Mouse (Mus musculus) ES-Bruce4 (cell line): ENCODE measurements around the gene Tmem171.

Experiments used
- CTCF ChIP-seq: IDR thresholded peaks from one replicate; pipeline ENCODE4 v1.8.1; 2011; ENCODE audit warnings: low read depth, low read length
- POLR2A ChIP-seq: IDR thresholded peaks from one replicate; pipeline ENCODE4 v1.8.1; 2011; ENCODE audit warnings: low read length; ENCODE audit not compliant: insufficient read depth

DNA sequence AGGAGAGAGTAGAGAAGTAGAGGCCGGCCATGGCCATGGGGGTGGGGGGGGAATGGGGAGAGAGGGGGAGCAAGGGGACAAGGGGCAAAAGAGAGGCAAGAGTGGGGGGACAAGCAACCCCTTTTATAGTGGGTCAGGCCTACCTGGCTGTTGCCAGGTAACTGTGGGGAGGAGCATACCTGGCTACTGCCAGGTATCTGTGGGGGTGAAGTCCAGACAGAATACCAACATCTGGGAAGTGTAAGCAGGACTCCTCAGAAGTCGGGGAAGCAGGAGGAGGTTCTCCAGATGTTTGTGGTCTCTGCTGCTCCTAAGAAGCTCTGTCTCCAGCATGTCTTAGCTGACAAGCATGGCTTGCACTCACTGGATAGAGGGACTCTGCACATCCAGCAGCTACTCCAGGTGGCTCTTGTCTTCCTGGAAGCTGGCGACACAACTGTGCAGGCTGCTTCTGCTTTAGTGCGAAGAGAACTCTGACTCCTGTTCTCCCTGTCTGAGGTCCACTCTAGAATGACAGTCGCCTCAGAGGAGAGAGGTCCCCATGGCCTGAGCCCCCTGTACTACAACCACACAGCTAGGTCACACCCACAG lies 14.1 kb downstream of the Tmem171 start:
- TF ChIP-seq CTCF: no peak
- TF ChIP-seq POLR2A: no peak
